Mouse (Mus musculus): ENCODE data around the gene Rps19. TPM values are rescaled to one million over a fixed set of nuclear protein-coding genes. Genes with fewer than 3 reads are reported as not detected.
"Not testable (repeated sequence)": the region's sequence is repeated elsewhere in the genome, so short reads cannot be mapped to it uniquely, and the experiment has no call there.

Gene Rps19
- 2,686 and 2,786 TPM in 2 replicates for total RNA-seq (2012; rRNA removed)

GRCm38 (mm10) chr7:24883896-24884692 lies at the start of gene Rps19:
Rps19 (plus strand) TSS chr7:24884371.
- Histone ChIP-seq H3K9ac (ENCODE audit: insufficient read depth, low read depth, low read length, poor library complexity, severe bottlenecking) (peak within 1 kb of the TSS; percentile 100), H3K27ac (ENCODE audit: insufficient read depth, low read depth, low read length, poor library complexity, severe bottlenecking) (peak within 1 kb of the TSS; percentile 99), H3K9me3 (ENCODE audit: control insufficient read depth, insufficient read depth, low read depth, low read length) (no peaks in the 10 kb centered on the region), H3K36me3 (ENCODE audit: control insufficient read depth, insufficient read depth, low read length, poor library complexity, severe bottlenecking) (peaks cover 44% of the 10 kb centered on the region), H3K4me1 (ENCODE audit: control insufficient read depth in 2 of 2, insufficient read depth in 2 of 2, low read length in 2 of 2, poor library complexity in 1 of 2) (peaks cover 0 to 28% of the 10 kb centered on the region in 2 experiments; a peak in 2 of 4 replicates), H3K4me3 (ENCODE audit: insufficient read depth in 1 of 2, low read depth in 1 of 2, low read length in 2 of 2, poor library complexity in 1 of 2, severe bottlenecking in 1 of 2) (peak within 1 kb of the TSS; percentile 70 to 98)
- TF ChIP-seq ZNF384 (IDR thresholded peaks at IDR 0.05; ENCODE audit: low read depth, low read length) (no peak), ZC3H11A (IDR thresholded peaks at IDR 0.05; ENCODE audit: borderline replicate concordance, low read depth, low read length) (no peak), CHD2 (IDR thresholded peaks at IDR 0.05; ENCODE audit: low read depth, low read length) (peak; percentile 100), HCFC1 (IDR thresholded peaks at IDR 0.05; ENCODE audit: borderline replicate concordance, insufficient read depth, low read length) (peak; percentile 83), MAFK (IDR thresholded peaks at IDR 0.05; ENCODE audit: insufficient read depth, low read depth, low read length) (0 out of 2 replicates have a peak, but pooled peaks have one; percentile 25)
- in situ Hi-C loops (cut with MboI; ENCODE audit: low sequenced_read_pairs in 2 of 2, unreplicated experiment in 2 of 2): no loop called here
- DNase-seq (ENCODE audit: low read depth, low spot score): peak; percentile 99

GRCm38 (mm10) chr7:24838732-24839409 lies 45.3 kb upstream of the Rps19 start:
- H3K36me3 ChIP-seq (ENCODE audit: control insufficient read depth, insufficient read depth, low read length, poor library complexity, severe bottlenecking); DNase-seq (ENCODE audit: low read depth, low spot score); H3K9me3 ChIP-seq (ENCODE audit: control insufficient read depth, insufficient read depth, low read depth, low read length); H3K27ac ChIP-seq (ENCODE audit: insufficient read depth, low read depth, low read length, poor library complexity, severe bottlenecking); in situ Hi-C loops (cut with MboI; ENCODE audit: low sequenced_read_pairs in 2 of 2, unreplicated experiment in 2 of 2); H3K9ac ChIP-seq (ENCODE audit: insufficient read depth, low read depth, low read length, poor library complexity, severe bottlenecking); H3K4me3 ChIP-seq (ENCODE audit: insufficient read depth in 1 of 2, low read depth in 1 of 2, low read length in 2 of 2, poor library complexity in 1 of 2, severe bottlenecking in 1 of 2): not testable (repeated sequence)
- H3K4me1 ChIP-seq (ENCODE audit: control insufficient read depth in 2 of 2, insufficient read depth in 2 of 2, low read length in 2 of 2, poor library complexity in 1 of 2): peaks cover 0 to 13% of the 10 kb centered on the region in 2 experiments; a peak in 2 of 4 replicates

DNA sequence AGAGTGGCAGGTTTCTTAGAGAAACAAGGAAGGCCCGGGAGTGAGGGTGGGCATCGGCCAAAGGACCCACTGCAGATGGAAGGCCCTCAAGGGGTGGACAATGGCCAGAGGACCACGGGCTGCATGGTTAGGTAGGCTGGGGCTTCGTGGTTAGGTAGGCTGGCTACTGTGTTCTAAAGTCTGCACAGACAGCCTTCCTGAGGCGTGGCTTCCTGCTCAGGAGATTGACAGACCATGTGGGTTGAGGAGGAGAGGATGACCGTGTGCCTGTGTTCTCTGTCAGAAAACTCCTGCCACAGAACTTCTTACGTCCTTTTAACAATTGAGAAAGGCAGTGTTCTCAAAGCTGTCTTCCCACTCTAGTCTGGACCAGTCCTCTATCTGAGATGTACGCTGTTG lies 44.8 kb upstream of the Rps19 start:
- in situ Hi-C loops (cut with MboI; ENCODE audit: low sequenced_read_pairs in 2 of 2, unreplicated experiment in 2 of 2): no loop called here
- Histone ChIP-seq H3K4me1 (ENCODE audit: control insufficient read depth in 2 of 2, insufficient read depth in 2 of 2, low read length in 2 of 2, poor library complexity in 1 of 2) (peaks cover 0 to 13% of the 10 kb centered on the region in 2 experiments; a peak in 2 of 4 replicates), H3K36me3 (ENCODE audit: control insufficient read depth, insufficient read depth, low read length, poor library complexity, severe bottlenecking) (no peaks in the 10 kb centered on the region), H3K4me3 (ENCODE audit: insufficient read depth in 1 of 2, low read depth in 1 of 2, low read length in 2 of 2, poor library complexity in 1 of 2, severe bottlenecking in 1 of 2) (no peak overlapping the region), H3K27ac (ENCODE audit: insufficient read depth, low read depth, low read length, poor library complexity, severe bottlenecking) (no peak overlapping the region), H3K9me3 (ENCODE audit: control insufficient read depth, insufficient read depth, low read depth, low read length) (no peaks in the 10 kb centered on the region), H3K9ac (ENCODE audit: insufficient read depth, low read depth, low read length, poor library complexity, severe bottlenecking) (no peak overlapping the region)
- DNase-seq (ENCODE audit: low read depth, low spot score): no peak
- no peak for TF ChIP-seq MAFK (IDR thresholded peaks at IDR 0.05; ENCODE audit: insufficient read depth, low read depth, low read length)
- TF ChIP-seq ZNF384 (IDR thresholded peaks at IDR 0.05; ENCODE audit: low read depth, low read length): no peak
- no peak for TF ChIP-seq ZC3H11A (IDR thresholded peaks at IDR 0.05; ENCODE audit: borderline replicate concordance, low read depth, low read length)
- no peak for TF ChIP-seq CHD2 (IDR thresholded peaks at IDR 0.05; ENCODE audit: low read depth, low read length)
- no peak for TF ChIP-seq HCFC1 (IDR thresholded peaks at IDR 0.05; ENCODE audit: borderline replicate concordance, insufficient read depth, low read length)

GRCm38 (mm10) chr7:24840331-24840730 lies 43.8 kb upstream of the Rps19 start:
- H3K9ac ChIP-seq (ENCODE audit: insufficient read depth, low read depth, low read length, poor library complexity, severe bottlenecking): no peak overlapping the region
- in situ Hi-C loops (cut with MboI; ENCODE audit: low sequenced_read_pairs in 2 of 2, unreplicated experiment in 2 of 2): loop anchor here in 1 of 2 experiments (10.0 kb wide), 1 partner anchor 124 kb away; no protein-coding TSS in a partner anchor
- no peak for TF ChIP-seq CHD2 (IDR thresholded peaks at IDR 0.05; ENCODE audit: low read depth, low read length)
- TF ChIP-seq ZNF384 (IDR thresholded peaks at IDR 0.05; ENCODE audit: low read depth, low read length): peak; percentile 91
- DNase-seq (ENCODE audit: low read depth, low spot score): no peak
- no peaks in the 10 kb centered on the region for H3K36me3 ChIP-seq (ENCODE audit: control insufficient read depth, insufficient read depth, low read length, poor library complexity, severe bottlenecking)
- H3K9me3 ChIP-seq (ENCODE audit: control insufficient read depth, insufficient read depth, low read depth, low read length): no peaks in the 10 kb centered on the region
- H3K4me1 ChIP-seq (ENCODE audit: control insufficient read depth in 2 of 2, insufficient read depth in 2 of 2, low read length in 2 of 2, poor library complexity in 1 of 2): peaks cover 0 to 13% of the 10 kb centered on the region in 2 experiments; a peak in 2 of 4 replicates
- no peak overlapping the region for H3K4me3 ChIP-seq (ENCODE audit: insufficient read depth in 1 of 2, low read depth in 1 of 2, low read length in 2 of 2, poor library complexity in 1 of 2, severe bottlenecking in 1 of 2)
- H3K27ac ChIP-seq (ENCODE audit: insufficient read depth, low read depth, low read length, poor library complexity, severe bottlenecking): 0 out of 2 replicates have a peak overlapping the region, but pooled peaks have one; percentile 40

All from ES-E14 (cell line).